Mouse (Mus musculus) limb, embryonic 13.5 days (tissue): ENCODE data around the gene Jmjd4. TPM values are rescaled to one million over a fixed set of nuclear protein-coding genes. Genes with fewer than 3 reads are reported as not detected.

ENCODE experiments used
- ATAC-seq: fragments of 200-750 bp; cut with Nextera tagmentation; 2 replicates; pipeline ENCODE4 v1.8.0; 2017; ENCODE audit warnings: low read depth, moderate number of reproducible peaks, moderate TSS enrichment; ENCODE audit not compliant: low FRiP score
- H3K27ac ChIP-seq: fragments of 300-500 bp; sonication (generic); 2 replicates; pipeline ENCODE4 v1.5.1; 2015; ENCODE audit warnings: inconsistent platforms, mild to moderate bottlenecking, moderate library complexity
- H3K27me3 ChIP-seq: fragments of 300-500 bp; sonication (generic); 2 replicates; pipeline ENCODE4 v1.6.1; 2015; ENCODE audit warnings: mild to moderate bottlenecking, inconsistent platforms
- H3K36me3 ChIP-seq: fragments of 300-500 bp; sonication (generic); 2 replicates; pipeline ENCODE4 v1.6.1; 2015; ENCODE audit warnings: inconsistent platforms, mild to moderate bottlenecking, moderate library complexity
- H3K4me1 ChIP-seq: fragments of 300-500 bp; sonication (generic); 2 replicates; pipeline ENCODE4 v1.6.1; 2015; ENCODE audit warnings: inconsistent platforms
- H3K4me2 ChIP-seq: fragments of 300-500 bp; sonication (generic); replicated peaks from 2 replicates; pipeline ENCODE4 v1.6.1; 2015; ENCODE audit warnings: inconsistent platforms, mild to moderate bottlenecking, moderate library complexity
- H3K4me3 ChIP-seq: fragments of 300-500 bp; sonication (generic); 2 replicates; pipeline ENCODE4 v1.5.1; 2015; ENCODE audit warnings: moderate library complexity, mild to moderate bottlenecking, inconsistent platforms
- H3K9ac ChIP-seq: fragments of 300-500 bp; sonication (generic); 2 replicates; pipeline ENCODE4 v1.6.1; 2015; ENCODE audit warnings: mild to moderate bottlenecking, inconsistent platforms
- H3K9me3 ChIP-seq: fragments of 300-500 bp; sonication (generic); 2 replicates; pipeline ENCODE4 v1.6.1; 2016; ENCODE audit warnings: inconsistent platforms
- WGBS: fragments of 180-500 bp; shearing (Covaris S2); methylation state at CpG from one replicate; pipeline ENCODE4 v1.1.7; 2015; 5-methylcytosine and 5-hydroxymethylcytosine counted together
- polyA plus RNA-seq: library from polyadenylated mRNA; unstranded; fragments of >200 nt; fragmentation: Nextera tagmentation; extraction: Ambion mirVana; gene quantifications from 2 replicates; pipeline ENCODE4 v1.2.1, GENCODE M21; 2015

The Jmjd4 gene
- polyA plus RNA-seq, 1 experiment from 2014 or later, result 18.5 TPM

- peaks cover 82% of the 10 kb centered on the region for H3K36me3 ChIP-seq
- no peak overlapping the region for H3K9ac ChIP-seq
- no peak for ATAC-seq
- H3K27me3 ChIP-seq, result no peaks in the 10 kb centered on the region
- no peaks in the 10 kb centered on the region for H3K9me3 ChIP-seq
- H3K4me2 ChIP-seq, result no peak overlapping the region
- no peak overlapping the region for H3K4me3 ChIP-seq
- peaks cover 17% of the 10 kb centered on the region for H3K4me1 ChIP-seq
- no peak overlapping the region for H3K27ac ChIP-seq
- 77% methylated on average over 1 of the region's 1 CpGs for WGBS
Measured at GRCm38 (mm10) chr11:59429959-59430358, 19.9 kb upstream of the Jmjd4 start.

- Histone ChIP-seq H3K27ac (no peak overlapping the region), H3K4me3 (no peak overlapping the region), H3K4me2 (no peak overlapping the region), H3K27me3 (no peaks in the 10 kb centered on the region), H3K36me3 (peaks cover 80% of the 10 kb centered on the region), H3K9ac (no peak overlapping the region), H3K4me1 (peaks cover 6% of the 10 kb centered on the region; the same call in 1 of the 2 replicates), H3K9me3 (peaks cover 9% of the 10 kb centered on the region)
- ATAC-seq, result 0 out of 2 replicates have a peak, but pooled peaks have one; percentile 15
- 69% methylated on average over 3 of the region's 3 CpGs for WGBS
Measured at GRCm38 (mm10) chr11:59432261-59432660, 17.6 kb upstream of the Jmjd4 start.

- H3K27ac ChIP-seq, result no peak overlapping the region
- peaks cover 9% of the 10 kb centered on the region for H3K9me3 ChIP-seq
- 0 out of 2 replicates have a peak, but pooled peaks cover 3% of the 10 kb centered on the region for H3K4me1 ChIP-seq
- no peak overlapping the region for H3K4me2 ChIP-seq
- H3K36me3 ChIP-seq, result peaks cover 72% of the 10 kb centered on the region
- no peak for ATAC-seq
- no peaks in the 10 kb centered on the region for H3K27me3 ChIP-seq
- 96% methylated on average over 12 of the region's 12 CpGs for WGBS
- no peak overlapping the region for H3K4me3 ChIP-seq
- no peak overlapping the region for H3K9ac ChIP-seq
Measured at GRCm38 (mm10) chr11:59437954-59438353, 11.9 kb upstream of the Jmjd4 start.

GRCm38 (mm10) chr11:59443102-59443501 is 6.7 kb upstream of the Jmjd4 start:
- H3K27ac ChIP-seq, result no peak overlapping the region
- no peak for ATAC-seq
- H3K9ac ChIP-seq, result no peak overlapping the region
- H3K4me1 ChIP-seq, result peaks cover 4% of the 10 kb centered on the region
- H3K4me3 ChIP-seq, result no peak overlapping the region
- no peak overlapping the region for H3K4me2 ChIP-seq
- H3K36me3 ChIP-seq, result peaks cover 46% of the 10 kb centered on the region
- H3K27me3 ChIP-seq, result no peaks in the 10 kb centered on the region
- no peaks in the 10 kb centered on the region for H3K9me3 ChIP-seq

GRCm38 (mm10) chr11:59450230-59450771 is 456 bp downstream of the Jmjd4 start:
- ATAC-seq, result peak; percentile 76
- H3K27me3 ChIP-seq, result no peaks in the 10 kb centered on the region
- peak overlapping the region; percentile 88 for H3K9ac ChIP-seq
- peaks cover 31% of the 10 kb centered on the region for H3K4me1 ChIP-seq
- peak overlapping the region; percentile 84 for H3K4me3 ChIP-seq
- H3K9me3 ChIP-seq, result no peaks in the 10 kb centered on the region
- WGBS, result 0% methylated on average over 38 of the region's 38 CpGs
- H3K27ac ChIP-seq, result peak overlapping the region; percentile 87
- H3K36me3 ChIP-seq, result peaks cover 41% of the 10 kb centered on the region
- peak overlapping the region; percentile 91 for H3K4me2 ChIP-seq

- H3K4me3 ChIP-seq, result peak within 1 kb of the TSS; percentile 84
- peak within 1 kb of the TSS; percentile 87 for H3K27ac ChIP-seq
- no peaks in the 10 kb centered on the region for H3K9me3 ChIP-seq
- ATAC-seq, result no peak
- peaks cover 45% of the 10 kb centered on the region for H3K36me3 ChIP-seq
- 81% methylated on average over 4 of the region's 4 CpGs for whole genome bisulfite sequencing
- peak within 1 kb of the TSS; percentile 88 for H3K9ac ChIP-seq
- H3K27me3 ChIP-seq, result no peaks in the 10 kb centered on the region
- peaks cover 31% of the 10 kb centered on the region for H3K4me1 ChIP-seq
- H3K4me2 ChIP-seq, result peak within 1 kb of the TSS; percentile 91
Measured at GRCm38 (mm10) chr11:59451086-59451485, 1.2 kb downstream of the Jmjd4 start, which contains the start of gene Snap47. TSS of gene Snap47 (minus strand) at chr11:59451186.

GRCm38 (mm10) chr11:59456346-59456745 is 6.5 kb downstream of the Jmjd4 start:
- H3K9me3 ChIP-seq, result no peaks in the 10 kb centered on the region
- H3K9ac ChIP-seq, result no peak overlapping the region
- H3K4me3 ChIP-seq, result no peak overlapping the region
- H3K4me2 ChIP-seq, result no peak overlapping the region
- 88% methylated on average over 2 of the region's 2 CpGs for WGBS
- H3K36me3 ChIP-seq, result peaks cover 87% of the 10 kb centered on the region
- no peak for ATAC-seq
- no peaks in the 10 kb centered on the region for H3K27me3 ChIP-seq
- peaks cover 18% of the 10 kb centered on the region for H3K4me1 ChIP-seq
- H3K27ac ChIP-seq, result no peak overlapping the region

- H3K36me3 ChIP-seq, result peaks cover 86% of the 10 kb centered on the region
Measured at GRCm38 (mm10) chr11:59456891-59457290, 7.0 kb downstream of the Jmjd4 start.

GRCm38 (mm10) chr11:59458973-59459372 is 9.1 kb downstream of the Jmjd4 start:
- 34% methylated on average over 5 of the region's 5 CpGs for WGBS
- peaks cover 19% of the 10 kb centered on the region for H3K9me3 ChIP-seq
- peak; percentile 76 for ATAC-seq
- peaks cover 88% of the 10 kb centered on the region for H3K36me3 ChIP-seq
- no peak overlapping the region for H3K9ac ChIP-seq
- H3K27me3 ChIP-seq, result no peaks in the 10 kb centered on the region
- H3K4me1 ChIP-seq, result peaks cover 12% of the 10 kb centered on the region
- H3K4me3 ChIP-seq, result no peak overlapping the region
- no peak overlapping the region for H3K4me2 ChIP-seq
- 0 out of 2 replicates have a peak overlapping the region, but pooled peaks have one; percentile 33 for H3K27ac ChIP-seq

More at GRCm38 (mm10) chr11:59456891-59457290, 7.0 kb downstream of the Jmjd4 start:
- ATAC-seq, result no peak
- Histone ChIP-seq H3K9me3 (no peaks in the 10 kb centered on the region), H3K9ac (no peak overlapping the region), H3K4me1 (peaks cover 12% of the 10 kb centered on the region), H3K27ac (no peak overlapping the region), H3K27me3 (no peaks in the 10 kb centered on the region), H3K4me3 (no peak overlapping the region), H3K4me2 (no peak overlapping the region)
- 88% methylated on average over 2 of the region's 2 CpGs for WGBS

GRCm38 (mm10) chr11:59460459-59460858 is 10.6 kb downstream of the Jmjd4 start:
- 95% methylated on average over 2 of the region's 2 CpGs for WGBS
- H3K36me3 ChIP-seq, result peaks cover 88% of the 10 kb centered on the region

GRCm38 (mm10) chr11:59471413-59472325 is 21.8 kb downstream of the Jmjd4 start:
- Histone ChIP-seq H3K27me3 (no peaks in the 10 kb centered on the region), H3K4me1 (peaks cover 12% of the 10 kb centered on the region), H3K4me3 (peak overlapping the region; percentile 81), H3K36me3 (peaks cover 6% of the 10 kb centered on the region), H3K4me2 (peak overlapping the region; percentile 88), H3K9me3 (0 out of 2 replicates have a peak, but pooled peaks cover under 1% of the 10 kb centered on the region), H3K9ac (peak overlapping the region; percentile 87), H3K27ac (peak overlapping the region; percentile 83; the same call in 1 of the 2 replicates)
- peak; percentile 46; the same call in 1 of the 2 replicates for ATAC-seq
- WGBS, result 4% methylated on average over 37 of the region's 37 CpGs

More at GRCm38 (mm10) chr11:59460459-59460858, 10.6 kb downstream of the Jmjd4 start:
- no peak for ATAC-seq
- no peak overlapping the region for H3K4me3 ChIP-seq
- peaks cover 12% of the 10 kb centered on the region for H3K4me1 ChIP-seq
- H3K27me3 ChIP-seq, result no peaks in the 10 kb centered on the region
- H3K4me2 ChIP-seq, result no peak overlapping the region
- peaks cover 24% of the 10 kb centered on the region for H3K9me3 ChIP-seq
- H3K9ac ChIP-seq, result no peak overlapping the region
- H3K27ac ChIP-seq, result no peak overlapping the region

- peak within 1 kb of the TSS; percentile 87 for H3K9ac ChIP-seq
- H3K4me2 ChIP-seq, result peak within 1 kb of the TSS; percentile 88
- H3K27me3 ChIP-seq, result no peaks in the 10 kb centered on the region
- H3K4me1 ChIP-seq, result peaks cover 12% of the 10 kb centered on the region
- peak within 1 kb of the TSS; percentile 81 for H3K4me3 ChIP-seq
- H3K36me3 ChIP-seq, result no peaks in the 10 kb centered on the region; the same call in 1 of the 2 replicates
- WGBS, result under 1% methylated on average over 19 of the region's 19 CpGs
- peak; percentile 92 for ATAC-seq
- H3K27ac ChIP-seq, result peak within 1 kb of the TSS; percentile 83; the same call in 1 of the 2 replicates
- H3K9me3 ChIP-seq, result no peaks in the 10 kb centered on the region
Measured at GRCm38 (mm10) chr11:59472326-59472677, 22.5 kb downstream of the Jmjd4 start, which contains the start of gene Zfp867. TSS of gene Zfp867 (minus strand) at chr11:59472474.
